Mouse (Mus musculus) ES-E14 (cell line): ENCODE measurements at regions not wholly inside any gene's neighbourhood (a gene's known extent, or its start where the extent isn't known, plus 50 kb on each side); places are given as distances from the start of the nearest gene placed in this dataset.

Experiments used
- HCFC1 ChIP-seq: IDR thresholded peaks from 2 replicates; pipeline ENCODE4 v1.6.1; 2012; ENCODE audit warnings: low read length, inconsistent platforms, borderline replicate concordance; ENCODE audit not compliant: insufficient read depth
- ZNF384 ChIP-seq: IDR thresholded peaks from 2 replicates; pipeline ENCODE4 v1.6.1; 2012; ENCODE audit warnings: low read depth, low read length, inconsistent platforms

- TF ChIP-seq HCFC1: no peak
- no peak for TF ChIP-seq ZNF384
Measured at GRCm38 (mm10) chr10:37293292-37293691, 154.6 kb upstream of the Marcks start.
